Mouse (Mus musculus) lung, postnatal 0 days (tissue): ENCODE results near the gene Tmem259. TPM values are rescaled to one million over a fixed set of nuclear protein-coding genes. Genes with fewer than 3 reads are reported as not detected.

ENCODE experiments used
- ATAC-seq: fragments of 200-750 bp; cut with Nextera tagmentation; 2 replicates; pipeline ENCODE4 v1.8.0; 2017; ENCODE audit warnings: moderate library complexity
- DNase-seq: peaks from one replicate; pipeline ENCODE4 v3.0.0-alpha.2; 2016; ENCODE audit warnings: low spot score
- H3K27ac ChIP-seq: fragments of 300-500 bp; sonication (generic); 2 replicates; pipeline ENCODE4 v1.5.1; 2014; ENCODE audit warnings: antibody characterized with exemption, mild to moderate bottlenecking, low read length, mixed read lengths
- H3K27me3 ChIP-seq: fragments of 300-500 bp; sonication (generic); replicated peaks from 2 replicates; pipeline ENCODE4 v1.6.1; 2014; ENCODE audit warnings: low read length, mixed read lengths; ENCODE audit not compliant: insufficient read depth
- H3K36me3 ChIP-seq: fragments of 300-500 bp; sonication (generic); 2 replicates; pipeline ENCODE4 v1.6.1; 2014; ENCODE audit warnings: low read length, mixed read lengths; ENCODE audit not compliant: insufficient read depth
- H3K4me1 ChIP-seq: fragments of 300-500 bp; sonication (generic); 2 replicates; pipeline ENCODE4 v1.6.1; 2014; ENCODE audit warnings: antibody characterized with exemption, low read depth, low read length, mixed read lengths; ENCODE audit not compliant: insufficient read depth
- H3K4me2 ChIP-seq: fragments of 300-500 bp; sonication (generic); replicated peaks from 2 replicates; pipeline ENCODE4 v1.6.1; 2014; ENCODE audit warnings: low read depth, mild to moderate bottlenecking, low read length, moderate library complexity, mixed read lengths
- H3K4me3 ChIP-seq: fragments of 300-500 bp; sonication (generic); 2 replicates; pipeline ENCODE4 v1.5.1; 2014; ENCODE audit warnings: low read depth, low read length
- H3K9ac ChIP-seq: fragments of 300-500 bp; sonication (generic); replicated peaks from 2 replicates; pipeline ENCODE4 v1.6.1; 2014; ENCODE audit warnings: low read depth, mild to moderate bottlenecking
- H3K9me3 ChIP-seq: fragments of 300-500 bp; sonication (generic); 2 replicates; pipeline ENCODE4 v1.6.1; 2016; ENCODE audit warnings: low read length, mixed read lengths
- CTCF ChIP-seq: IDR thresholded peaks from 2 replicates; pipeline ENCODE4 v1.5.1; 2016; ENCODE audit warnings: antibody characterized with exemption, mild to moderate bottlenecking
- EP300 ChIP-seq: IDR thresholded peaks from 2 replicates; pipeline ENCODE4 v1.6.1; 2016; ENCODE audit warnings: antibody characterized with exemption, mild to moderate bottlenecking, control low read depth
- WGBS: fragments of 180-500 bp; shearing (Covaris S2); extraction: QIAGEN DNeasy Blood & Tissue Kit; methylation state at CpG from one replicate; pipeline ENCODE4 v1.1.7; 2014; 5-methylcytosine and 5-hydroxymethylcytosine counted together
- polyA plus RNA-seq: library from polyadenylated mRNA; unstranded; fragments of >200 nt; fragmentation: Nextera tagmentation; extraction: Ambion mirVana; gene quantifications from 2 replicates; pipeline ENCODE4 v1.2.1, GENCODE M21; 2015

Gene Tmem259
- polyA plus RNA-seq, 1 experiment from 2014 or later: 27.6 TPM

- no peak overlapping the region for H3K4me2 ChIP-seq
- H3K36me3 ChIP-seq: no peaks in the 10 kb centered on the region
- H3K27ac ChIP-seq: no peak overlapping the region
- WGBS: 82% methylated on average over 12 of the region's 12 CpGs
- TF ChIP-seq EP300 (no peak), CTCF (no peak)
- H3K4me1 ChIP-seq: peaks cover 16% of the 10 kb centered on the region
- H3K9ac ChIP-seq: no peak overlapping the region
- DNase-seq (no peak), ATAC-seq (no peak)
- no peaks in the 10 kb centered on the region for H3K27me3 ChIP-seq
- no peaks in the 10 kb centered on the region for H3K9me3 ChIP-seq
- no peak overlapping the region for H3K4me3 ChIP-seq
Measured at GRCm38 (mm10) chr10:80022164-80022563, 38.0 kb upstream of the Tmem259 start.

GRCm38 (mm10) chr10:80021320-80021641 is 37.2 kb upstream of the Tmem259 start:
- 65% methylated on average over 12 of the region's 13 CpGs for WGBS
- H3K9ac ChIP-seq: no peak overlapping the region
- ATAC-seq: no peak

GRCm38 (mm10) chr10:80020603-80021319 is 36.6 kb upstream of the Tmem259 start:
- WGBS: 69% methylated on average over 18 of the region's 18 CpGs
- Histone ChIP-seq H3K4me3 (no peak overlapping the region), H3K4me2 (no peak overlapping the region), H3K4me1 (peaks cover 16% of the 10 kb centered on the region), H3K27me3 (no peaks in the 10 kb centered on the region), H3K36me3 (no peaks in the 10 kb centered on the region), H3K27ac (no peak overlapping the region), H3K9me3 (no peaks in the 10 kb centered on the region), H3K9ac (no peak overlapping the region)
- no peak for DNase-seq
- no peak for ATAC-seq
- TF ChIP-seq CTCF (peak; percentile 40), EP300 (no peak)

More at GRCm38 (mm10) chr10:80021320-80021641, 37.2 kb upstream of the Tmem259 start:
- H3K4me3 ChIP-seq: no peak overlapping the region
- no peak overlapping the region for H3K27ac ChIP-seq
- no peaks in the 10 kb centered on the region for H3K36me3 ChIP-seq
- no peak for DNase-seq
- no peaks in the 10 kb centered on the region for H3K27me3 ChIP-seq
- H3K9me3 ChIP-seq: no peaks in the 10 kb centered on the region
- H3K4me2 ChIP-seq: no peak overlapping the region
- TF ChIP-seq EP300 (no peak), CTCF (no peak)
- peaks cover 16% of the 10 kb centered on the region for H3K4me1 ChIP-seq

GRCm38 (mm10) chr10:80020191-80020590 is 36.1 kb upstream of the Tmem259 start:
- Histone ChIP-seq H3K27ac (peak overlapping the region; percentile 81; the same call in 1 of the 2 replicates), H3K4me2 (peak overlapping the region; percentile 39; the same call in 1 of the 2 replicates), H3K36me3 (no peaks in the 10 kb centered on the region), H3K4me3 (no peak overlapping the region), H3K9me3 (no peaks in the 10 kb centered on the region), H3K4me1 (peaks cover 16% of the 10 kb centered on the region), H3K9ac (no peak overlapping the region), H3K27me3 (no peaks in the 10 kb centered on the region)
- no peak for TF ChIP-seq CTCF
- no peak for TF ChIP-seq EP300
- DNase-seq (no peak), ATAC-seq (no peak)
- 37% methylated on average over 11 of the region's 11 CpGs for WGBS

GRCm38 (mm10) chr10:80019471-80020131 is 35.5 kb upstream of the Tmem259 start:
- ATAC-seq (peak; percentile 42), DNase-seq (peak; percentile 62)
- Histone ChIP-seq H3K4me1 (peaks cover 16% of the 10 kb centered on the region), H3K27me3 (no peaks in the 10 kb centered on the region), H3K27ac (peak overlapping the region; percentile 81), H3K9ac (peak overlapping the region; percentile 23; the same call in 1 of the 2 replicates), H3K36me3 (no peaks in the 10 kb centered on the region), H3K4me2 (peak overlapping the region; percentile 39), H3K4me3 (no peak overlapping the region), H3K9me3 (no peaks in the 10 kb centered on the region)
- 18% methylated on average over 20 of the region's 20 CpGs for WGBS
- no peak for TF ChIP-seq EP300
- peak; percentile 33; the same call in 1 of the 2 replicates for TF ChIP-seq CTCF

- H3K9ac ChIP-seq: no peak overlapping the region
- ATAC-seq (peak; percentile 80), DNase-seq (peak; percentile 82)
- TF ChIP-seq EP300 (0 out of 2 replicates have a peak, but pooled peaks have one; percentile 20), CTCF (peak; percentile 27)
- 3% methylated on average over 12 of the region's 15 CpGs for WGBS
- H3K36me3 ChIP-seq: no peaks in the 10 kb centered on the region
- peaks cover 20% of the 10 kb centered on the region for H3K4me1 ChIP-seq
- peak overlapping the region; percentile 81 for H3K27ac ChIP-seq
- H3K27me3 ChIP-seq: 0 out of 2 replicates have a peak, but pooled peaks cover under 1% of the 10 kb centered on the region
- H3K4me3 ChIP-seq: no peak overlapping the region
- H3K9me3 ChIP-seq: no peaks in the 10 kb centered on the region
- H3K4me2 ChIP-seq: peak overlapping the region; percentile 39
Measured at GRCm38 (mm10) chr10:80018739-80019297, 34.7 kb upstream of the Tmem259 start.
